Mouse (Mus musculus): ENCODE data around the gene Snd1.

The Snd1 gene

DNA sequence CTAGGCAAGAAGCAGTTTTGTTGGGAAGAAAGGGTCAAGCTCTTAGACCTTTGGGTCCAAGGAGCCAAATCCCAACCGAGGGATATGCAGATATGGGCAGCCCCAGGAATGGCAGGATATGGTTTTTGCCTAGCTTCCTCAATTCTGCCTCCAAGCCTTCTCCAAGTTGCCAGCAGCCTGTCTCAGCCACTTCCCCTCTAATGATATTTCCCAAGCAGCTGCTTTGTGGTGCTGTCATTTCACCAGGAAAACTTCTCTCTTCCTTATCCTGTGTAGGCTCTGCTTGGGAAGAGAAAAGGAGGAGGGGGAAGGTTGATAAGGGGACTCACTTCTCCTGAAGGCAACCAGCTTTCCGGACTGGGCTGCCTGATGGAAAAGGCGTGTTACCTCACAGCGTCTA is 406.0 kb downstream of the Snd1 start:
- DNase-seq = no peak

DNA sequence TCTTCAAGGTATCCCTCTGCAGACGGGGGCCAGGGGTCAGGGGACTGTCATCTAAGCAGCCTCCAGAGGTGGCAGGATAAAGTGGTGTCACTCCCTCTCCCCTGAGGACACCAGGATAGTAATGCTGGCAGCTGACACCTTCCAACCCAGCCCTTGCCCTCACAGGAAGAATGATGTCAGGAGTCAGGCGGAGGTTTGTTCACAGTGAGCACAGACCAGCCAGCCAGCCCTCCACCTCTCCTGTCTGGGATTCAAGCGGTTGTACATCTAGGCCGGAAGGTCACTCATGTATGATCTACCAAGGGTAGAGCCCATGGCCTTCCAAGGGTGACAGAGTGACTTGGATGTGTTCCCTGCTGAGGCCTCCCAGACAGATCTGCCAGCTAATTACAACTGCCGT is 408.6 kb downstream of the Snd1 start:
- no peak for DNase-seq

DNA sequence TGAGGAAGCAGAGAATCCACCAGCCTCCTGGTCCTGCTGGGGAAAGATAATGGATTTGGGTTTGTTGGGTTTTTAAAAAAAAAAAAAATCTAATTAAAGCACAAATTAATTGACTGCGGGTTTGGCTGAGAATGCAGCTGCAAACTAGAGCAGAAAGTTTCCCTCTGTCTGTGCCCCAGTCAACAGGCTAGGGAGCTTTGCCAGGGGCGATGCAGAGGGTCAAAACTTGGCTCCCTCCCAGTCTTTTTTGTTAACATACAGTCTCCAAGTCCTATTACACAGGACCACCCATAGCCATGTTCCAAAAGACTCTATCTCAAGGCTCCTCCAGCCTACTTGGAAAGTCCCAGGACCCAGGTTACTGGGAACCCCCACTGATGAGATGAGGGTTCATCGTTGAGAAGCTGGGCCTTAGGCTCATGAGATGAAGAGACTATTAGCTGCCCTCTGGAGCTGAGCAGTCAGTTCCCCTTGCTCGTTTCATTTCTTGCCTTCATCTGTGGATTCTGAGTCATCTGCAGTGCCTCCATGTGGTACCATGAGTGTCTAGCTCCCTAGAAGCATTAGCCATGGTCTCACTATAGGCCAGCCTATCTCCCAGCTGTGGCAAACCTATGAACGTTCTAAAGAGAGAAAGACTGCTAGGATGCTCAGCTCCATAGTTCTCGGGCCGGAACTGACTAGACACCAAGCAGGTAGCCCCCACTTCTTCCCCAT is 411.9 kb downstream of the Snd1 start:
- no peak for DNase-seq

DNA sequence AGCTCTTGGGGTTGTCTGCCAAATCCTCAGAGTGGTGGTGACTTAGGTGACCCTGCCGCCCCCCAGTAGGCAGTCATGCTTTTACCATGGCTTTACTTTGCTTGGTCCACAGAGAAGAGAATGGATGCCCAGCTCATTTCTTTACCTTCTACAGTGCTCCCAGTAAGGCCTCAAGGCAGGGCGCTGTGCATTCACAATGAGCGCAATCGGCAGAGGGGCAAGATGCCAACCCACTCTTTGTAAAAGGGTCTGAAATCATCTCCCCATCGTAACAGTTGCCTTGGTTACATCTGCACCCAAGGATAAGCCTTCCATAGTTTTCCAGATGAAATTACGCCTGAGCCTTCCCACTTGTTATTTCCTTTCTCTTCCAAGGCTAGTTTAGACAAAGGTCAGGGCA is 415.5 kb downstream of the Snd1 start:
- no peak for DNase-seq

DNA sequence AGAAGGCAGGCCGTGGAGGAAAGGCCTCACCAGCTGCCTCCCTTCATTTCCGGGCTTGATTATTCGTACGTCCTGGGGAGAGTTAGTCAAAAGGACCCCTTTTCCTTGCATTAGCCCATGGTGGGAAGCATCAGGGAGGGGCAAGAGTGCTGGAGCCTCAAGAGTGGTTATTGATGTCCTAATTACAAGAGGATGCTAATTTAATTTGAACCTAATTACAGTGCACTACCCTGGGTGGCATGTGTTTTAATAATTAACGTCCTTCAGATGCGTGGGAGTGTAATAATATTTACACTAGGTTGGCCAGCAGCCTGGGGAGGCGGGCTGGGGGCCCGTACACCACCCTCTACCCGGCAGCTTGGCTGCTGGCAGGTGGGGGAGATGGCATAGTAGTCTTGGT is 416.5 kb downstream of the Snd1 start:
- DNase-seq = no peak

DNA sequence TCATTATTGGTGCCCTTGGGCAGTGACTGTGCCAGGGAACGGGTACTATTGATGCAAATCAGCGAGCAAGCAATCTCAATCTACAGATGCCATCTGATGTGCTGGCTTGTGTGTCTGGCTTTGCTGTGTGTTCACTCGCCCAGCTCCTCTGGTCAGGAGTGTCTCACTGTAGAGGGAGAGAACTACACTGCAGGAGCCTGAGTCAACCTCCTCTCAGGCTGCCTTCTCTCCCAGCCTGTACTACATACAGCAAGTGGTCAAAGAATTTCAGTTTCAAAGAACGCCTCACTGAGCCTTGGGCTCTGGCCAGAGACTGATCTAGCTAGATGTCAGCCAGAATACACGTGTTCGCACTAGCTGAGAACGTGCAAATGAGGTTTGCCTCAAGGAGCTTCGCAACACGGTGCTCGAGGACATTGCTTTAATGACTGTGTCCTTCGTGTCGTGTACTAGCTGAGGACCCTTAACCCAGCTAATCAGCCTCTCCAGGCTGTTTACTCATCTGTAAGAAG is 420.1 kb downstream of the Snd1 start:
- DNase-seq = no peak

GRCm38 (mm10) chr6:28895726-28896125 is 420.8 kb downstream of the Snd1 start:
- no peak for DNase-seq

DNA sequence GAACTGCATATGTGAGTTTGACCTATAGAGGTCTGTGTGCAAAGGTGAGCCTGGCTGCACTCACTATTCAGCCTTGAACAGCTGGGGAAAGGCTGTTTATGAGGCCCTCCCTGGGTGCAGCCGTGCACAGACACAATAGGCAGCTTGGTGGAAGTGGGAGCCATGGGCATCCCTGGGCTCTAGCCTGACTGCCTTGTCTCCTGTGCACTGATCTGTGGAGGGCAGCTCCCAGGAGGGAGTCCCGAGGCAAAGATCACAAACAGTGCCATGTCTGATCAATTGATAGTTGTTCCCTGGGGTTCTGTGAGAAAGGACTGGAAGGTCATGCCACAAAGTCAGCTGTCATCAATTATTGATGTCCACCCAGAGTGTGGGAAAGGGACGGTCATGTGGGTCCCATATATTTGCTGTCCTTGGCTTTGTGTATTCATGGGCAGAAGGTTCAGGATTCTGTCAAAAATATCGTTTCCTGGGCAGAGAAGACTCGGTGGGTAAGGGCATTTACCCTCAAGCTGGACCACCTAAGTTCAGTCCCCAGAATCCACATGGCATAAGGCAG is 421.9 kb downstream of the Snd1 start:
- DNase-seq = no peak

DNA sequence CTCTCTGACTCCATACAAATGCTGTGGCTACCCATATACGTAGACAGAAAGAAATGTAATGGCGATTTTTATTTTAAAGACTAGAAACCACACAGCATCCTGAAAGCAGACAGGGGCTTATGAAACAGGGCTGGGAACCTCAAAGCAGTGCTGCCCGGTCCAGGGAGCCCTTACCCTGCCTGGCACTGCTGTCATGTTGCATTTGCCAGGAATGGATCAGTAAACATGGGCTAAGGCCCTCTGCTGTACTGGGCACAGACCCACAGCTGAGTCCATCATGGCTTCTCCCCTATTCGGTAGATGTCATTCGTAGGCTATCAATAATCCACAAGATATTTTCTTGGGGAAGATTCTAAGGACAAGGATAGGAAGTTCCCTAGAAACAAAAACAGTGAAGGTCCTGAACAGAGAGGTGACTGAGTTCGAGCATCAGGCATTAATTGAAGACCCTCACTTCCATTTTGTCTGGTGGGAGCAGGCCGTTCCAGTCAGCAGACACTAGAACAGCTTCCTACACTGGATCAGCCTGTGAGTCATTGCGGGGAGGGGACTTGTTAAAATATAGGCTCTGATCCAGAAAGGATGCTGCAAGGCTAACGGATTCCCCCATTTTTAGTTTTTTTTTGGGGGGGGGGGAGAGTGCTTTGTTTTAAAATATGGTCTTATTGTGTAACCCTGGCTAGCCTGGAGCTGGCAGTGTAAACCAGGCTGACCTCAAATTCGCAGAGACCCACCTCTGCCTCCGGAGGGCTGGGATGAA is 422.6 kb downstream of the Snd1 start:
- no peak for DNase-seq

DNA sequence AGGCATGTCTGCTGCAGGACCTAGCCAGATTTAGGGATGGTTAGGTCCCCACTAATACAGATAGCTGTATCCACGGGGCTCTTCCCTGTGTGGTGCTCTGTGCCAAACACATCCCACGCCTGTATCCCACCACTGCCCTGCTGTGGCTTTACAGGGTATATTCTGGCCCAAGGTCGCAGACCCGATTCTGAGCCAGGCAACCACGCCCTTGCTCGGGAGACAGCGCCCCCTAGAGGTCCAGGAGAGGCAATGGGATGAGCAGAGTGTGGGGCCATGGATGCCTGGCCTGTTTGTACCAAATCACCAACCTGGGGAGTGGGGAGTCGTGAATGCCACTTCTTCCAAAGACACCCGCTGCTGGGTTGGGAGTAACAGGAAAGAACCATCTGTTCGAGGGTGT is 423.9 kb downstream of the Snd1 start:
- peak; percentile 49 for DNase-seq

GRCm38 (mm10) chr6:28902573-28902972 is 427.6 kb downstream of the Snd1 start:
- DNase-seq = no peak

DNA sequence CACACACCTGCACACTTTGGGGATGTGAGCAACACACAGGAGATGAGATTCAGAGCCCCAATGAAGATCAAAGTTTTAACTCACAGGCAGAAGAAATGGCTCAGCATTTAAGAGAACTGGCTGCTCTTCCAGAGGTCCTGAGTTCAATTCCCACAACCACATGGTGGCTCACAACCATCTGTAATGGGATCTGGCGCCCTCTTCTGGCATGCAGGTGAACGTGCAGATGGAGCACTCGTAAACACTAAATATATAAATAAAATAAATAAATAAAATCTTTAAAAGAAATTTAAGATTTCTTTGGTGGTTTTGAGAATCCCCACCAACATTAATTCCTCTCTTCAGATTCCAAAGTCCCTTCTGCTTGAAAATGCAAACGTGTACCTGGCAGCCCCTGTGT is 429.5 kb downstream of the Snd1 start:
- DNase-seq = no peak

GRCm38 (mm10) chr6:28905301-28905700 is 430.4 kb downstream of the Snd1 start:
- DNase-seq = no peak

GRCm38 (mm10) chr6:28909866-28910265 is 434.9 kb downstream of the Snd1 start:
- DNase-seq = no peak

DNA sequence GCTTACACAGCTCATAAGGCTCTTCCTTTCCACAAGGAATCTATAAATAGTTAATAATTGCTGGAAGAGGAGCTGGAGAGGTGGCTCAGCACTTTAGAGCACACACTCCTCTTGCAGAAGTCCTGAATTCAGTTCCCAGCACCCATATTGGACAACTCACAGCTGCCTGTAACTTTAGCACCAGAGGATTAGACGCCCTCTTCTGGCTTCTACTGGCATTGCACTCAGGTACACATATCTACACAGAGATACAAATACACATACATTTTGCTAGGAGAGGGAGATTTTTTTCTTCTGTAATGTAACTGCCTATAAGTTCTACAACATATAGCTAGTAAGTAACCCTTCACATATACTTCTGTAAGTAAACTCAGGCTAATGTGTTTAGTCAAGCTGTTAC is 440.0 kb downstream of the Snd1 start:
- DNase-seq = no peak

DNA sequence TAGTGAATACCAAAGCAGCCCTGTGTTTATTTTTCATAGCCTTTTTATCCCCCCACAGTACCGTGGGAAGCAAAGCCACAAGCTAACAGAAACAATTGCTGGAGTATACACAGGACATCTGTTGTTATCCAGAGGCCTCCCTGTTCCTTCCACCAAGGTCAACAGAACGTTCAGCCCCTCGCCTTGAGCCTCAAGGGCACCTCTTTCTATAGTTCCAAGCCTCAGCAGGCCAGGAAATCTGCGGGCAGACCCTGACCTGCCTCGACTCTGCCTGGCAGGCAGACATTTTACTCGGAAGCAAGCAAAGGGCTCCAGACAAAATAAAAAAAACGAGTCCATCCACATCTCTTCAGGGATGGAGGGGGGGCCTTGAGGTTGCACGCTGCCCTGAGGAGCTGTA is 441.7 kb downstream of the Snd1 start:
- no peak for DNase-seq

GRCm38 (mm10) chr6:28919346-28919745 is 444.4 kb downstream of the Snd1 start:
- DNase-seq = no peak

DNA sequence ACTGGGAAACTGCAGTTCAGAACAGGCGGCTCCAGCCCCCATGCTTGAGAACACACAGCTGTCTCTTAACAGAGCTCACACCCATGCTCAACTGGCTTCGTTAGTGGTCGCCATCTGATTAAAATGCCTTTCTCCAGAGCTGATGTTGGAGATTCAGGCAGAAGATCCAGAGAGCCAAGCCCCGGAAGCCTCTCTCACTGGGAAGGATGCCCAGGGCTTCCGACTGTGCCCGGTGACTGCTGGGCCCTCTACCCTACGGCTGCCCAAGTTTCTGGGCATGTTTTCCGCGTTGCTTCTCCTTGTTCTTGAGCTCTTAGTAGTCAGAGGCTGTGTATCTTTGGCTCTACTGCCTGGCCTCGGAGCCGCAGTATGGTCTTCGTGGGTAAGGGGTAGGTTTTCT is 447.4 kb downstream of the Snd1 start:
- DNase-seq = no peak

- DNase-seq = no peak
Measured at GRCm38 (mm10) chr6:28923091-28923824, 448.3 kb downstream of the Snd1 start.

- DNase-seq = no peak
Measured at GRCm38 (mm10) chr6:28923837-28924236, 448.9 kb downstream of the Snd1 start.

DNA sequence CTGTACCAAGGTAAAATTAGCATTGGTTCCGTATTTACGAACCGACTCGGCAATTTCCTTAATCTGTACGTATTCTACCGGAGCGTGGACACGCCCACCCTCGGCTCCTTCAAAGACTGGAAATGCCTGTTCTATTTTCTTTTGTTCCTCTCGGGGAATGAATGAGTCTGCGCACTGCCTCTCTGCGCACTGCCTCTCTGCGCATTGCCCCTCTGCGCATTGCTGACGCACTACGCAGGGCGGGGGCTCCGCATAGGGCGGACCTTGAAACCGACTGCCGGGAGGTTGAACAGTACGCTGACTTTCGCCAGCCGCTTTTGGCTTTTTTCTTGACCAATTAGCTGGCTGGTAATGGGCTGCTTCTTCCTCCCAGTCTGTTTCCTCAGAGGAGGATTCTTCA is 453.0 kb downstream of the Snd1 start:
- peak; percentile 24 for DNase-seq

DNA sequence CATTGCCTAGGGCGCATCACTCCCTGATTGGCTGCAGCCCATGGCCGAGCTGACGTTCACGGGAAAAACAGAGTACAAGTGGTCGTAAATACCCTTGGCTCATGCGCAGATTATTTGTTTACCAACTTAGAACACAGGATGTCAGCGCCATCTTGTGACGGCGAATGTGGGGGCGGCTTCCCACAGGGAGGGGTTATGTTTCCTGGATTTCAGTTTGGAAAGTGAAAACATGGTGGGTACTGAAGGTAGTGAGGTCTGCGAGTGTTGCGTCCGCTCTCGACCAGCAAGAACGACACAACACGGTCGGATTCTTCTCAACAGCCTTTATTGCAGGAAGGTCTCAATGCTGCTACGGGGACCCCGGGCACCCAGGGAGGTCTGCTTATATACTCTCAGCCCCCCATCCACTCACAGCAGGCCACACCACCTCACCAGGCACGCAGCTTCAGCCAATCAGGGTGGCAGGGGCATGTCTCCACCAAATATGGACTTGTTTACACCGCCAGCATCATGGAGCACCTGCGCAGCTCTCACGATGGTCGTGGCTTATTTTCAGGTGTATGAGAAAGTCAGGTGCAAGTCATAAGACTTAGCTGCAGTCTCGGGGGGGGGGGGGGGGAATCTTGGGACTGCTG is 454.3 kb downstream of the Snd1 start:
- peak; percentile 36 for DNase-seq

GRCm38 (mm10) chr6:28931234-28931633 is 456.3 kb downstream of the Snd1 start:
- no peak for DNase-seq

Data from kidney, adult 18-20 months (tissue).